ENCODE assay signal across 17 mouse cellular contexts in the genomic region with DNA sequence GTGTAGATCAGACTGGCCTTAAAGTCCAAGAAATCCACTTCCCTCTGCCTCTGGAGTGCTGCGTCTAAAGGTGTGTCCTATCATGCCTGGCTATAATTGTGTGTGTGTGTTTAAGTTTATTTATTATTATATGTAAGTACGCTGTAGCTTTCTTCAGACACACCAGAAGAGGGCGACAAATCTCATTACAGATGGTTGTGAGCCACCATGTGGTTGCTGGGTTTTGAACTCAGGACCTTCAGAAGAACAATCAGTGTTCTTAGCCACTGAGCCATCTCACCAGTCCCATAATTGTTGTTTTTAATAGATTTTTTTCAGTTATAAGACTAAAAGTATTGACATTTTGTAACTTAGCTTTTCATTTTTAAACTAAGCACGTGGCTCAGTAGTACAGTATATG.
"Had no signal": no experiment of that assay in that cellular context is flagged by ENCODE, and none has a peak within 500 bp of the region (broad histone marks: within the 10 kb centered on the region; RNA-seq: fewer than 3 reads in every experiment).

No protein-coding gene starts in this region.

- H3K4me1 ChIP-seq: limb, embryonic 10.5 days; limb, embryonic 13.5 days; liver, embryonic 13.5 days; midbrain, embryonic 13.5 days had no signal

- H3K9me3 ChIP-seq: limb, embryonic 10.5 days; limb, embryonic 13.5 days; liver, embryonic 13.5 days; midbrain, embryonic 13.5 days had no signal

- H3K4me3 ChIP-seq: limb, embryonic 10.5 days; limb, embryonic 13.5 days; liver, embryonic 13.5 days; midbrain, embryonic 13.5 days had no signal

- ATAC-seq: lung, postnatal 0 days; midbrain, embryonic 13.5 days; midbrain, embryonic 16.5 days had no signal

- H3K27ac ChIP-seq: limb, embryonic 10.5 days; limb, embryonic 13.5 days; liver, embryonic 13.5 days; macrophage; midbrain, embryonic 13.5 days had no signal

- H3K9ac ChIP-seq: limb, embryonic 13.5 days; liver, embryonic 13.5 days; lung, embryonic 14.5 days; midbrain, embryonic 13.5 days had no signal

- H3K4me2 ChIP-seq: limb, embryonic 13.5 days; liver, embryonic 13.5 days; lung, embryonic 14.5 days; midbrain, embryonic 13.5 days had no signal

- DNase-seq: kidney, adult 2 months; kidney, postnatal 10 days; kidney, postnatal 36 days; layer of hippocampus, adult 9-11 months; liver; liver, embryonic 13.5 days; lung, embryonic 14.5 days; right cerebral cortex, postnatal 25 days; thymus, adult 2 months; thymus, postnatal 14 days; thymus, postnatal 4 days had no signal

- H3K27me3 ChIP-seq: limb, embryonic 13.5 days; liver, embryonic 13.5 days; midbrain, embryonic 13.5 days had no signal
